Comparison of ENCODE assay signal across 14 mouse cellular contexts in genomic region chr6:31159935-31160670, GRCm38 (mm10).
DNase-seq lines count a peak whose midpoint lies in the region; ATAC-seq and TF ChIP-seq lines count a peak whose summit lies in the region.
"Had no signal": no experiment of that assay in that cellular context is flagged by ENCODE, and none has a peak within 500 bp of the region (broad histone marks: within the 10 kb centered on the region; RNA-seq: fewer than 3 reads in every experiment).

No protein-coding gene starts in this region.

- TF ChIP-seq EP300 in lung, postnatal 0 days (IDR thresholded peaks at IDR 0.05) = no peak

- H3K36me3 ChIP-seq in forebrain, embryonic 11.5 days (ENCODE audit: control insufficient read depth, insufficient read depth, low read length) = no peaks in the 10 kb centered on the region
- H3K36me3 ChIP-seq in forebrain, embryonic 10.5 days (replicated peaks) = no peaks in the 10 kb centered on the region
- no peaks in the 10 kb centered on the region for H3K36me3 ChIP-seq in lung, postnatal 0 days (ENCODE audit: insufficient read depth, low read length)
- no peaks in the 10 kb centered on the region for H3K36me3 ChIP-seq in neural tube, embryonic 15.5 days
- H3K36me3 ChIP-seq: embryonic facial prominence, embryonic 12.5 days; hindbrain, embryonic 10.5 days had no signal

- H3K27me3 ChIP-seq in forebrain, embryonic 11.5 days (ENCODE audit: control insufficient read depth, insufficient read depth, low read length) = no peaks in the 10 kb centered on the region
- no peaks in the 10 kb centered on the region for H3K27me3 ChIP-seq in forebrain, embryonic 10.5 days (ENCODE audit: poor library complexity, severe bottlenecking)
- H3K27me3 ChIP-seq in lung, postnatal 0 days (replicated peaks; ENCODE audit: insufficient read depth, low read length) = no peaks in the 10 kb centered on the region
- no peaks in the 10 kb centered on the region for H3K27me3 ChIP-seq in neural tube, embryonic 15.5 days (replicated peaks)
- H3K27me3 ChIP-seq: embryonic facial prominence, embryonic 12.5 days had no signal

- peaks cover 12% of the 10 kb centered on the region; the same call in 1 of the 2 replicates for H3K4me1 ChIP-seq in forebrain, embryonic 11.5 days (replicated peaks; ENCODE audit: control insufficient read depth, insufficient read depth, low read length)
- H3K4me1 ChIP-seq in forebrain, embryonic 10.5 days = peaks cover 27% of the 10 kb centered on the region
- H3K4me1 ChIP-seq in lung, postnatal 0 days (ENCODE audit: insufficient read depth, low read depth, low read length) = no peaks in the 10 kb centered on the region; the same call in 1 of the 2 replicates
- peaks cover 16% of the 10 kb centered on the region for H3K4me1 ChIP-seq in cortical plate, adult 2 months (ENCODE audit: control insufficient read depth, insufficient read depth, low read length)
- peaks cover 8% of the 10 kb centered on the region for H3K4me1 ChIP-seq in neural tube, embryonic 15.5 days

- peak; percentile 9; the same call in 1 of the 2 replicates for TF ChIP-seq POLR2A in cortical plate, adult 2 months (IDR thresholded peaks at IDR 0.05; ENCODE audit: extremely low read depth, insufficient read depth, low read length)

- H3K27ac ChIP-seq in forebrain, embryonic 11.5 days (ENCODE audit: low read depth, low read length) = no peak overlapping the region
- H3K27ac ChIP-seq in forebrain, embryonic 10.5 days = no peak overlapping the region
- H3K27ac ChIP-seq in lung, postnatal 0 days (ENCODE audit: low read length) = peak overlapping the region; percentile 66
- H3K27ac ChIP-seq in cortical plate, adult 2 months (ENCODE audit: insufficient read depth, low read length) = no peak overlapping the region
- H3K27ac ChIP-seq in neural tube, embryonic 15.5 days (replicated peaks) = no peak overlapping the region
- H3K27ac ChIP-seq: embryonic facial prominence, embryonic 12.5 days had no signal

- 69% methylated on average over 16 of the region's 16 CpGs for WGBS in forebrain, embryonic 11.5 days
- 82% methylated on average over 16 of the region's 16 CpGs for WGBS in forebrain, embryonic 10.5 days
- WGBS in lung, postnatal 0 days = 63% methylated on average over 16 of the region's 16 CpGs
- 49% methylated on average over 16 of the region's 16 CpGs for WGBS in neural tube, embryonic 15.5 days

- peak; percentile 61 for DNase-seq in forebrain, embryonic 11.5 days (ENCODE audit: low spot score)
- DNase-seq in forebrain, embryonic 10.5 days (ENCODE audit: extremely low spot score, low spot score) = no peak
- no peak for DNase-seq in lung, postnatal 0 days (ENCODE audit: low spot score)
- DNase-seq in lung, postnatal 4 days = no peak
- DNase-seq in layer of hippocampus, adult 18-20 months (ENCODE audit: low spot score in 2 of 2) = no peak
- no peak for DNase-seq in layer of hippocampus, adult 9-10 months (ENCODE audit: low spot score)
- DNase-seq: adrenal gland, adult 8-10 months; cerebellum, adult 18-20 months; kidney, adult 9 months had no signal

- no peak for TF ChIP-seq CTCF in lung, postnatal 0 days (IDR thresholded peaks at IDR 0.05)
- no peak for TF ChIP-seq CTCF in cortical plate, adult 2 months (IDR thresholded peaks at IDR 0.05; ENCODE audit: extremely low read depth, insufficient read depth, low read length)

- no peak overlapping the region for H3K4me2 ChIP-seq in forebrain, embryonic 11.5 days (ENCODE audit: low read depth, low read length, severe bottlenecking)
- H3K4me2 ChIP-seq in lung, postnatal 0 days (replicated peaks; ENCODE audit: low read depth, low read length) = no peak overlapping the region
- H3K4me2 ChIP-seq in neural tube, embryonic 15.5 days = peak overlapping the region; percentile 13; the same call in 1 of the 2 replicates
- H3K4me2 ChIP-seq: embryonic facial prominence, embryonic 12.5 days had no signal

- H3K9me3 ChIP-seq in forebrain, embryonic 11.5 days (ENCODE audit: control insufficient read depth, low read length) = no peaks in the 10 kb centered on the region
- no peaks in the 10 kb centered on the region for H3K9me3 ChIP-seq in forebrain, embryonic 10.5 days
- no peaks in the 10 kb centered on the region for H3K9me3 ChIP-seq in lung, postnatal 0 days (ENCODE audit: low read length)
- H3K9me3 ChIP-seq in neural tube, embryonic 15.5 days (replicated peaks) = no peaks in the 10 kb centered on the region
- H3K9me3 ChIP-seq: embryonic facial prominence, embryonic 12.5 days; hindbrain, embryonic 10.5 days had no signal

- H3K4me3 ChIP-seq in forebrain, embryonic 11.5 days (ENCODE audit: low read depth, low read length) = no peak overlapping the region
- H3K4me3 ChIP-seq in forebrain, embryonic 10.5 days = no peak overlapping the region
- no peak overlapping the region for H3K4me3 ChIP-seq in lung, postnatal 0 days (ENCODE audit: low read depth, low read length)
- no peak overlapping the region for H3K4me3 ChIP-seq in cortical plate, adult 2 months (ENCODE audit: insufficient read depth, low read length)
- no peak overlapping the region for H3K4me3 ChIP-seq in neural tube, embryonic 15.5 days (replicated peaks)
- H3K4me3 ChIP-seq: embryonic facial prominence, embryonic 12.5 days; hindbrain, embryonic 10.5 days; myocyte had no signal

- H3K9ac ChIP-seq in forebrain, embryonic 11.5 days (ENCODE audit: low read length) = no peak overlapping the region
- no peak overlapping the region for H3K9ac ChIP-seq in lung, postnatal 0 days (replicated peaks; ENCODE audit: low read depth)
- no peak overlapping the region for H3K9ac ChIP-seq in neural tube, embryonic 15.5 days (replicated peaks)
- H3K9ac ChIP-seq: embryonic facial prominence, embryonic 12.5 days had no signal

- no peak; the same call in 1 of the 2 replicates for ATAC-seq in forebrain, embryonic 11.5 days (replicated peaks; ENCODE audit: low FRiP score)
- no peak for ATAC-seq in lung, postnatal 0 days
- ATAC-seq in neural tube, embryonic 15.5 days (ENCODE audit: low FRiP score) = no peak
